Mouse (Mus musculus) MEL (cell line): ENCODE measurements around the gene Lrrc8e. TPM values are rescaled to one million over a fixed set of nuclear protein-coding genes. Genes with fewer than 3 reads are reported as not detected.

Source experiments
- DNase-seq: peaks from one replicate; pipeline ENCODE4 v3.0.0; 2011; ENCODE audit warnings: low read depth, low spot score
- H3K27ac ChIP-seq: 2 replicates; pipeline ENCODE4 v1.5.1; 2012; ENCODE audit warnings: low read depth, mild to moderate bottlenecking, control low read depth, low read length, moderate library complexity; ENCODE audit not compliant: control insufficient read depth
- H3K27me3 ChIP-seq, 2 experiments: fragments of 150-350 bp in 1 of 2; sonication (generic) in 1 of 2; 2 replicates each; pipeline ENCODE4 v1.6.1; 2012; ENCODE audit warnings: low read length in 2 of 2, mild to moderate bottlenecking in 2 of 2, improper control_type of control experiment in 1 of 2, moderate library complexity in 1 of 2; ENCODE audit not compliant: insufficient read depth in 2 of 2, control insufficient read depth in 1 of 2
- H3K36me3 ChIP-seq, 2 experiments: 2 replicates each; pipeline ENCODE4 v1.6.1; 2012 to 2014; ENCODE audit warnings: low read length in 2 of 2, improper control_type of control experiment in 1 of 2, inconsistent platforms in 1 of 2, mild to moderate bottlenecking in 1 of 2; ENCODE audit not compliant: insufficient read depth in 2 of 2, control insufficient read depth in 1 of 2
- H3K4me1 ChIP-seq, 2 experiments: fragments of 150-350 bp in 1 of 2; sonication (generic) in 1 of 2; 2 replicates each; pipeline ENCODE4 v1.6.1; 2012; ENCODE audit warnings: low read length in 2 of 2, improper control_type of control experiment in 1 of 2, mild to moderate bottlenecking in 1 of 2; ENCODE audit not compliant: insufficient read depth in 2 of 2, control insufficient read depth in 1 of 2
- H3K4me3 ChIP-seq, 2 experiments: fragments of 150-350 bp in 1 of 2; sonication (generic) in 1 of 2; 2 replicates each; pipeline ENCODE4 v1.5.1; 2012; ENCODE audit warnings: low read depth in 2 of 2, low read length in 2 of 2, mild to moderate bottlenecking in 2 of 2, moderate library complexity in 2 of 2, control low read depth in 1 of 2, improper control_type of control experiment in 1 of 2; ENCODE audit not compliant: control insufficient read depth in 1 of 2, insufficient read depth in 1 of 2
- H3K79me2 ChIP-seq: 2 replicates; pipeline ENCODE4 v1.6.1; 2012; ENCODE audit warnings: mild to moderate bottlenecking, low read length, moderate library complexity; ENCODE audit not compliant: control insufficient read depth, poor library complexity, insufficient read depth
- H3K9ac ChIP-seq: 2 replicates; pipeline ENCODE4 v1.6.1; 2012; ENCODE audit warnings: low read depth, mild to moderate bottlenecking, control low read depth, low read length, moderate library complexity; ENCODE audit not compliant: control insufficient read depth, poor library complexity, severe bottlenecking
- H3K9me3 ChIP-seq: fragments of 150-350 bp; sonication (generic); replicated peaks from 2 replicates; pipeline ENCODE4 v1.6.1; 2012; ENCODE audit warnings: mild to moderate bottlenecking, low read length, improper control_type of control experiment, moderate library complexity; ENCODE audit not compliant: insufficient read depth
- BHLHE40 ChIP-seq: IDR thresholded peaks from 2 replicates; pipeline ENCODE4 v1.6.1; 2012; ENCODE audit warnings: low read depth, mild to moderate bottlenecking, inconsistent platforms, low read length, improper control_type of control experiment, borderline replicate concordance
- CHD1 ChIP-seq: IDR thresholded peaks from 2 replicates; pipeline ENCODE4 v1.6.1; 2012; ENCODE audit warnings: low read depth, mild to moderate bottlenecking, inconsistent platforms, low read length, improper control_type of control experiment
- CHD2 ChIP-seq: IDR thresholded peaks from 2 replicates; pipeline ENCODE4 v1.6.1; 2011; ENCODE audit warnings: low read length, improper control_type of control experiment
- CTCF ChIP-seq, 3 experiments: IDR thresholded peaks in 2 of 3; conservative IDR thresholded peaks in 1 of 3; 2 replicates each; pipeline ENCODE4 v1.5.1; 2011 to 2012; ENCODE audit warnings: low read length in 3 of 3, low read depth in 2 of 3, mild to moderate bottlenecking in 2 of 3, improper control_type of control experiment in 1 of 3, inconsistent platforms in 1 of 3, mixed read lengths in 1 of 3, moderate library complexity in 1 of 3; ENCODE audit not compliant: control insufficient read depth in 1 of 3, insufficient read depth in 1 of 3, poor library complexity in 1 of 3, severe bottlenecking in 1 of 3
- E2F4 ChIP-seq: IDR thresholded peaks from 2 replicates; pipeline ENCODE4 v1.6.1; 2011; ENCODE audit warnings: low read depth, low read length, improper control_type of control experiment, borderline replicate concordance
- ELF1 ChIP-seq: IDR thresholded peaks from 2 replicates; pipeline ENCODE4 v1.6.1; 2014; ENCODE audit warnings: low read depth, mild to moderate bottlenecking, inconsistent platforms, low read length, improper control_type of control experiment, moderate library complexity
- EP300 ChIP-seq, 2 experiments: IDR thresholded peaks; 2 replicates each; pipeline ENCODE4 v1.6.1; 2011; ENCODE audit warnings: improper control_type of control experiment in 2 of 2, low read length in 2 of 2, low read depth in 1 of 2, mild to moderate bottlenecking in 1 of 2
- ETS1 ChIP-seq: IDR thresholded peaks from 2 replicates; pipeline ENCODE4 v1.6.1; 2012; ENCODE audit warnings: low read depth, mild to moderate bottlenecking, inconsistent platforms, low read length, improper control_type of control experiment, moderate library complexity
- GABPA ChIP-seq: IDR thresholded peaks from 2 replicates; pipeline ENCODE4 v1.6.1; 2012; ENCODE audit warnings: low read depth, mild to moderate bottlenecking, inconsistent platforms, low read length, improper control_type of control experiment, moderate library complexity
- GATA1 ChIP-seq: IDR thresholded peaks from 2 replicates; pipeline ENCODE4 v1.6.1; 2011; ENCODE audit warnings: low read depth, low read length, improper control_type of control experiment
- HCFC1 ChIP-seq: IDR thresholded peaks from 2 replicates; pipeline ENCODE4 v1.6.1; 2012; ENCODE audit warnings: low read depth, mild to moderate bottlenecking, inconsistent platforms, low read length, improper control_type of control experiment, moderate library complexity
- JUND ChIP-seq: IDR thresholded peaks from 2 replicates; pipeline ENCODE4 v1.6.1; 2011; ENCODE audit warnings: low read depth, mild to moderate bottlenecking, improper control_type of control experiment, low read length
- KAT2A ChIP-seq: conservative IDR thresholded peaks from 2 replicates; pipeline ENCODE4 v1.6.1; 2012; ENCODE audit warnings: low read depth, low read length, improper control_type of control experiment, inconsistent platforms
- MAFK ChIP-seq: IDR thresholded peaks from 2 replicates; pipeline ENCODE4 v1.6.1; 2011; ENCODE audit warnings: low read depth, mild to moderate bottlenecking, low read length, improper control_type of control experiment, borderline replicate concordance
- MAX ChIP-seq: IDR thresholded peaks from 2 replicates; pipeline ENCODE4 v1.6.1; 2011; ENCODE audit warnings: low read length, improper control_type of control experiment
- MAZ ChIP-seq: IDR thresholded peaks from 2 replicates; pipeline ENCODE4 v1.6.1; 2012; ENCODE audit warnings: low read depth, mild to moderate bottlenecking, inconsistent platforms, low read length, improper control_type of control experiment
- MEF2A ChIP-seq: IDR thresholded peaks from 2 replicates; pipeline ENCODE4 v1.6.1; 2014; ENCODE audit warnings: low read depth, mild to moderate bottlenecking, inconsistent platforms, low read length, improper control_type of control experiment; ENCODE audit not compliant: poor library complexity, insufficient replicate concordance, severe bottlenecking; ENCODE audit errors: extremely low read depth
- MXI1 ChIP-seq: IDR thresholded peaks from 2 replicates; pipeline ENCODE4 v1.6.1; 2011; ENCODE audit warnings: mild to moderate bottlenecking, low read depth, low read length, improper control_type of control experiment
- MYB ChIP-seq: IDR thresholded peaks from 2 replicates; pipeline ENCODE4 v1.6.1; 2011; ENCODE audit warnings: mild to moderate bottlenecking, low read depth, low read length, improper control_type of control experiment
- MYC ChIP-seq: IDR thresholded peaks from 2 replicates; pipeline ENCODE4 v1.6.1; 2011; ENCODE audit warnings: low read depth, mild to moderate bottlenecking, low read length, improper control_type of control experiment, moderate library complexity
- NELFE ChIP-seq: IDR thresholded peaks from 2 replicates; pipeline ENCODE4 v1.6.1; 2011; ENCODE audit warnings: low read depth, low read length, improper control_type of control experiment
- NRF1 ChIP-seq: IDR thresholded peaks from 2 replicates; pipeline ENCODE4 v1.6.1; 2014; ENCODE audit warnings: low read depth, mild to moderate bottlenecking, inconsistent platforms, low read length, improper control_type of control experiment, moderate library complexity; ENCODE audit not compliant: poor library complexity, insufficient read depth, severe bottlenecking
- POLR2A ChIP-seq, 2 experiments: IDR thresholded peaks; 2 replicates each; pipeline ENCODE4 v1.6.1; 2011 to 2012; ENCODE audit warnings: low read length in 2 of 2, mild to moderate bottlenecking in 2 of 2, control low read depth in 1 of 2, improper control_type of control experiment in 1 of 2, low read depth in 1 of 2, moderate library complexity in 1 of 2; ENCODE audit not compliant: control insufficient read depth in 1 of 2, insufficient read depth in 1 of 2, poor library complexity in 1 of 2
- POLR2AphosphoS2 ChIP-seq: IDR thresholded peaks from 2 replicates; pipeline ENCODE4 v1.6.1; 2011; ENCODE audit warnings: low read length, improper control_type of control experiment
- POLR2AphosphoS5 ChIP-seq: IDR thresholded peaks from 2 replicates; pipeline ENCODE4 v1.6.1; 2012; ENCODE audit warnings: low read depth, borderline replicate concordance, mild to moderate bottlenecking, inconsistent platforms, low read length, moderate library complexity, mixed read lengths
- RAD21 ChIP-seq: IDR thresholded peaks from 2 replicates; pipeline ENCODE4 v1.6.1; 2011; ENCODE audit warnings: mild to moderate bottlenecking, low read depth, low read length, improper control_type of control experiment
- RCOR1 ChIP-seq: IDR thresholded peaks from 2 replicates; pipeline ENCODE4 v1.6.1; 2012; ENCODE audit warnings: low read depth, mild to moderate bottlenecking, inconsistent platforms, low read length, improper control_type of control experiment
- SIN3A ChIP-seq: IDR thresholded peaks from 2 replicates; pipeline ENCODE4 v1.6.1; 2012; ENCODE audit warnings: low read length, improper control_type of control experiment, inconsistent platforms
- SMC3 ChIP-seq: IDR thresholded peaks from 2 replicates; pipeline ENCODE4 v1.6.1; 2011; ENCODE audit warnings: low read depth, low read length, improper control_type of control experiment
- TAL1 ChIP-seq: IDR thresholded peaks from 2 replicates; pipeline ENCODE4 v1.6.1; 2012; ENCODE audit warnings: mild to moderate bottlenecking, inconsistent platforms, low read length, moderate library complexity, mixed read lengths
- TBP ChIP-seq: IDR thresholded peaks from 2 replicates; pipeline ENCODE4 v1.8.0; 2011; ENCODE audit warnings: low read depth, low read length, improper control_type of control experiment
- TCF12 ChIP-seq: IDR thresholded peaks from 2 replicates; pipeline ENCODE4 v1.6.1; 2014; ENCODE audit warnings: low read depth, mild to moderate bottlenecking, inconsistent platforms, low read length, improper control_type of control experiment, moderate library complexity
- USF1 ChIP-seq: IDR thresholded peaks from 2 replicates; pipeline ENCODE4 v1.6.1; 2014; ENCODE audit warnings: low read depth, mild to moderate bottlenecking, inconsistent platforms, low read length, improper control_type of control experiment, moderate library complexity
- USF2 ChIP-seq, 2 experiments: IDR thresholded peaks; 2 replicates each; pipeline ENCODE4 v1.6.1; 2011 to 2012; ENCODE audit warnings: improper control_type of control experiment in 2 of 2, low read length in 2 of 2, borderline replicate concordance in 1 of 2, inconsistent platforms in 1 of 2, low read depth in 1 of 2, mild to moderate bottlenecking in 1 of 2; ENCODE audit not compliant: insufficient read depth in 1 of 2
- ZC3H11A ChIP-seq: IDR thresholded peaks from 2 replicates; pipeline ENCODE4 v1.6.1; 2012; ENCODE audit warnings: low read depth, mild to moderate bottlenecking, inconsistent platforms, low read length, improper control_type of control experiment
- ZMIZ1 ChIP-seq: IDR thresholded peaks from 2 replicates; pipeline ENCODE4 v1.6.1; 2012; ENCODE audit warnings: low read depth, mild to moderate bottlenecking, inconsistent platforms, low read length, improper control_type of control experiment, moderate library complexity
- ZNF384 ChIP-seq: IDR thresholded peaks from 2 replicates; pipeline ENCODE4 v1.6.1; 2012; ENCODE audit warnings: low read depth, mild to moderate bottlenecking, inconsistent platforms, low read length, improper control_type of control experiment
- polyA plus RNA-seq, 2 experiments: library from polyadenylated mRNA; stranded (reverse) in 1 of 2; unstranded in 1 of 2; fragments of >175 nt in 1 of 2; fragments of >200 nt in 1 of 2; gene quantifications; 2 replicates each; pipeline versions ENCODE4 v1.2.1 to v1.2.4; 2012; ENCODE audit warnings: low replicate concordance in 2 of 2, low read depth in 1 of 2; ENCODE audit not compliant: insufficient read length in 2 of 2, insufficient read depth in 1 of 2, missing spikeins in 1 of 2
- total RNA-seq: library from RNA; depleted of rRNA; stranded (reverse); fragments of 300-350 nt; gene quantifications from 2 replicates; pipeline ENCODE4 v1.2.3, GENCODE M21; 2012

Gene Lrrc8e
- total and polyA plus RNA-seq, 3 experiments: 0.35 to 0.36 TPM; not detected in 1

GRCm38 (mm10) chr8:4259125-4259804, 32.6 kb downstream of the Lrrc8e start, which contains the start of gene Ctxn1:
Gene Ctxn1, minus strand, starts transcription at chr8:4259274.
- Histone ChIP-seq H3K9me3 (no peaks in the 10 kb centered on the region), H3K4me3 (peak within 1 kb of the TSS; percentile 41 to 50; a peak in 3 of 4 replicates), H3K36me3 (peaks cover 3% of the 10 kb centered on the region in 2 experiments; a peak in 3 of 4 replicates), H3K4me1 (peaks cover 0 to 5% of the 10 kb centered on the region in 2 experiments; a peak in 2 of 4 replicates), H3K79me2 (no peaks in the 10 kb centered on the region), H3K27ac (no peak within 1 kb of the TSS), H3K9ac (peak within 1 kb of the TSS; percentile 54), H3K27me3 (no peaks in the 10 kb centered on the region)
- peak; percentile 92 for DNase-seq
- TF ChIP-seq RCOR1 (no peak), EP300 (IDR thresholded peaks at IDR 0.05; ENCODE audit: low read depth in 1 of 2, low read length in 2 of 2) (no peak), NRF1 (no peak), CTCF (IDR thresholded peaks at IDR 0.05 in 2 of 3, conservative IDR thresholded peaks at IDR 0.05 in 1 of 3; ENCODE audit: control insufficient read depth in 1 of 3, insufficient read depth in 1 of 3, low read depth in 2 of 3, low read length in 3 of 3, poor library complexity in 1 of 3, severe bottlenecking in 1 of 3) (no peak), ELF1 (peak; percentile 77), E2F4 (no peak), MYC (no peak), CHD1 (no peak), NELFE (0 out of 2 replicates have a peak, but pooled peaks have one; percentile 25), MAFK (no peak), MEF2A (no peak), MAZ (peak; percentile 97), BHLHE40 (no peak), GABPA (no peak), JUND (no peak), ZMIZ1 (no peak), POLR2AphosphoS2 (peak; percentile 91), MXI1 (peak; percentile 65), POLR2AphosphoS5 (no peak), TBP (no peak), ZNF384 (no peak), CHD2 (no peak), POLR2A (IDR thresholded peaks at IDR 0.05; ENCODE audit: control insufficient read depth in 1 of 2, insufficient read depth in 1 of 2, low read depth in 1 of 2, low read length in 2 of 2, poor library complexity in 1 of 2) (peak in 1 of 2 experiments; percentile 33; a peak in 1 of 4 replicates), TAL1 (no peak), SMC3 (no peak; the same call in 1 of the 2 replicates), KAT2A (no peak), USF2 (IDR thresholded peaks at IDR 0.05; ENCODE audit: borderline replicate concordance in 1 of 2, insufficient read depth in 1 of 2, low read depth in 1 of 2, low read length in 2 of 2) (no peak), SIN3A (peak; percentile 72), TCF12 (no peak), USF1 (peak; percentile 63), ZC3H11A (no peak), MAX (no peak), GATA1 (no peak), ETS1 (no peak), HCFC1 (no peak; the same call in 1 of the 2 replicates), MYB (no peak), RAD21 (no peak)
